Mouse (Mus musculus) embryonic facial prominence, embryonic 13.5 days (tissue): Measurements from ENCODE around the gene Mcpt8. TPM values are rescaled to one million over a fixed set of nuclear protein-coding genes. Genes with fewer than 3 reads are reported as not detected.
"Not testable (repeated sequence)": the region's sequence is repeated elsewhere in the genome, so short reads cannot be mapped to it uniquely, and the experiment has no call there.

Experiments
- ATAC-seq: fragments of 200-750 bp; cut with Nextera tagmentation; 2 replicates; pipeline ENCODE4 v1.8.0; 2017; ENCODE audit warnings: low read depth; ENCODE audit not compliant: insufficient number of reproducible peaks, insufficient read depth, low FRiP score, low TSS enrichment
- H3K27ac ChIP-seq: fragments of 300-500 bp; sonication (generic); 2 replicates; pipeline ENCODE4 v1.5.1; 2015; ENCODE audit warnings: moderate library complexity, mild to moderate bottlenecking, inconsistent platforms
- H3K27me3 ChIP-seq: fragments of 300-500 bp; sonication (generic); 2 replicates; pipeline ENCODE4 v1.6.1; 2015; ENCODE audit warnings: mild to moderate bottlenecking, inconsistent platforms
- H3K36me3 ChIP-seq: fragments of 300-500 bp; sonication (generic); 2 replicates; pipeline ENCODE4 v1.6.1; 2015; ENCODE audit warnings: mild to moderate bottlenecking, inconsistent platforms
- H3K4me1 ChIP-seq: fragments of 300-500 bp; sonication (generic); 2 replicates; pipeline ENCODE4 v1.6.1; 2015; ENCODE audit warnings: inconsistent platforms
- H3K4me2 ChIP-seq: fragments of 300-500 bp; sonication (generic); 2 replicates; pipeline ENCODE4 v1.6.1; 2015; ENCODE audit warnings: moderate library complexity, mild to moderate bottlenecking, inconsistent platforms
- H3K4me3 ChIP-seq: fragments of 300-500 bp; sonication (generic); 2 replicates; pipeline ENCODE4 v1.5.1; 2015; ENCODE audit warnings: mild to moderate bottlenecking, inconsistent platforms
- H3K9ac ChIP-seq: fragments of 300-500 bp; sonication (generic); 2 replicates; pipeline ENCODE4 v1.6.1; 2015; ENCODE audit warnings: mild to moderate bottlenecking, inconsistent platforms
- H3K9me3 ChIP-seq: fragments of 300-500 bp; sonication (generic); 2 replicates; pipeline ENCODE4 v1.6.1; 2016; ENCODE audit warnings: inconsistent platforms
- WGBS: fragments of 180-500 bp; shearing (Covaris S2); methylation state at CpG from one replicate; pipeline ENCODE4 v1.1.7; 2015; ENCODE audit warnings: mixed read lengths; 5-methylcytosine and 5-hydroxymethylcytosine counted together
- polyA plus RNA-seq: library from polyadenylated mRNA; unstranded; fragments of >200 nt; fragmentation: Nextera tagmentation; extraction: Ambion mirVana; gene quantifications from 2 replicates; pipeline ENCODE4 v1.2.1, GENCODE M21; 2015

Mcpt8 gene
- 0.44 and 0.48 TPM in 2 replicates for polyA plus RNA-seq

- H3K4me1 ChIP-seq, result no peaks in the 10 kb centered on the region
- WGBS, result 93% methylated on average over 2 of the region's 2 CpGs
- no peak for ATAC-seq
These were observed at the start of gene Mcpt8 for GRCm38 (mm10) chr14:56085167-56085566. TSS of gene Mcpt8 (minus strand) at chr14:56085273.

GRCm38 (mm10) chr14:56133675-56134074 is 48.6 kb upstream of the Mcpt8 start:
- not testable (repeated sequence) for ATAC-seq, H3K4me1 ChIP-seq, H3K27ac ChIP-seq, H3K9me3 ChIP-seq, H3K36me3 ChIP-seq, H3K4me3 ChIP-seq, H3K9ac ChIP-seq, H3K4me2 ChIP-seq, H3K27me3 ChIP-seq
- WGBS, result 89% methylated on average over 1 of the region's 1 CpGs

More at GRCm38 (mm10) chr14:56085167-56085566, at the start of gene Mcpt8:
- Histone ChIP-seq H3K27ac (no peak within 1 kb of the TSS), H3K4me3 (no peak within 1 kb of the TSS), H3K27me3 (no peaks in the 10 kb centered on the region), H3K4me2 (no peak within 1 kb of the TSS), H3K36me3 (no peaks in the 10 kb centered on the region), H3K9ac (no peak within 1 kb of the TSS), H3K9me3 (no peaks in the 10 kb centered on the region)

- not testable (repeated sequence) for H3K4me1 ChIP-seq, H3K9me3 ChIP-seq, H3K36me3 ChIP-seq, H3K27ac ChIP-seq, H3K27me3 ChIP-seq, H3K4me3 ChIP-seq, H3K4me2 ChIP-seq, H3K9ac ChIP-seq, ATAC-seq
- 76% methylated on average over 2 of the region's 2 CpGs for WGBS
These were observed 47.4 kb upstream of the Mcpt8 start, which contains the start of gene Gzmd for GRCm38 (mm10) chr14:56132508-56132907. TSS of gene Gzmd (minus strand) at chr14:56132608.

- no peaks in the 10 kb centered on the region for H3K27me3 ChIP-seq
- H3K9ac ChIP-seq, result no peak overlapping the region
- no peak overlapping the region for H3K27ac ChIP-seq
- H3K4me1 ChIP-seq, result no peaks in the 10 kb centered on the region
- H3K4me2 ChIP-seq, result no peak overlapping the region
- 43% methylated on average over 3 of the region's 3 CpGs for WGBS
- no peak for ATAC-seq
- H3K4me3 ChIP-seq, result no peak overlapping the region
- no peaks in the 10 kb centered on the region for H3K36me3 ChIP-seq
- no peaks in the 10 kb centered on the region for H3K9me3 ChIP-seq
These were observed 43.3 kb upstream of the Mcpt8 start for GRCm38 (mm10) chr14:56128341-56128740.

- no peak overlapping the region for H3K4me3 ChIP-seq
- H3K9ac ChIP-seq, result no peak overlapping the region
- H3K4me2 ChIP-seq, result no peak overlapping the region
- no peaks in the 10 kb centered on the region for H3K27me3 ChIP-seq
- no peaks in the 10 kb centered on the region for H3K9me3 ChIP-seq
- H3K36me3 ChIP-seq, result no peaks in the 10 kb centered on the region
- 78% methylated on average over 3 of the region's 3 CpGs for WGBS
- no peak overlapping the region for H3K27ac ChIP-seq
- no peaks in the 10 kb centered on the region for H3K4me1 ChIP-seq
- no peak for ATAC-seq
These were observed 38.4 kb upstream of the Mcpt8 start for GRCm38 (mm10) chr14:56123516-56123915.

- Histone ChIP-seq H3K4me3 (no peak within 1 kb of the TSS), H3K9ac (no peak within 1 kb of the TSS), H3K4me2 (no peak within 1 kb of the TSS), H3K27me3 (no peaks in the 10 kb centered on the region), H3K9me3 (no peaks in the 10 kb centered on the region), H3K27ac (no peak within 1 kb of the TSS), H3K4me1 (no peaks in the 10 kb centered on the region), H3K36me3 (no peaks in the 10 kb centered on the region)
- no peak for ATAC-seq
These were observed 35.5 kb upstream of the Mcpt8 start, which contains the start of gene Gzme for GRCm38 (mm10) chr14:56120525-56120924. TSS of gene Gzme (minus strand) at chr14:56120625.

- WGBS, result 91% methylated on average over 33 of the region's 33 CpGs
- not testable (repeated sequence) for H3K9me3 ChIP-seq, H3K9ac ChIP-seq, ATAC-seq, H3K36me3 ChIP-seq, H3K4me3 ChIP-seq, H3K4me2 ChIP-seq, H3K27ac ChIP-seq, H3K27me3 ChIP-seq, H3K4me1 ChIP-seq
These were observed 30.6 kb upstream of the Mcpt8 start for GRCm38 (mm10) chr14:56115531-56116310.

- Histone ChIP-seq H3K36me3 (no peaks in the 10 kb centered on the region), H3K27me3 (no peaks in the 10 kb centered on the region), H3K27ac (no peak overlapping the region), H3K9me3 (no peaks in the 10 kb centered on the region), H3K4me1 (no peaks in the 10 kb centered on the region), H3K4me2 (no peak overlapping the region), H3K4me3 (no peak overlapping the region), H3K9ac (no peak overlapping the region)
- WGBS, result 78% methylated on average over 13 of the region's 13 CpGs
- ATAC-seq, result no peak
These were observed 20.5 kb upstream of the Mcpt8 start for GRCm38 (mm10) chr14:56105447-56106180.

GRCm38 (mm10) chr14:56105016-56105415 is 19.9 kb upstream of the Mcpt8 start:
- 83% methylated on average over 5 of the region's 5 CpGs for WGBS
- no peak overlapping the region for H3K27ac ChIP-seq
- no peaks in the 10 kb centered on the region for H3K36me3 ChIP-seq
- H3K4me1 ChIP-seq, result no peaks in the 10 kb centered on the region
- H3K9me3 ChIP-seq, result no peaks in the 10 kb centered on the region
- H3K4me3 ChIP-seq, result no peak overlapping the region
- ATAC-seq, result no peak
- no peak overlapping the region for H3K4me2 ChIP-seq
- no peaks in the 10 kb centered on the region for H3K27me3 ChIP-seq
- no peak overlapping the region for H3K9ac ChIP-seq

GRCm38 (mm10) chr14:56103452-56103851 is 18.4 kb upstream of the Mcpt8 start:
- no peaks in the 10 kb centered on the region for H3K9me3 ChIP-seq
- no peaks in the 10 kb centered on the region for H3K27me3 ChIP-seq
- no peak overlapping the region for H3K27ac ChIP-seq
- ATAC-seq, result no peak
- no peak overlapping the region for H3K9ac ChIP-seq
- H3K4me3 ChIP-seq, result no peak overlapping the region
- H3K36me3 ChIP-seq, result no peaks in the 10 kb centered on the region
- H3K4me2 ChIP-seq, result no peak overlapping the region
- WGBS, result 58% methylated on average over 3 of the region's 3 CpGs
- no peaks in the 10 kb centered on the region for H3K4me1 ChIP-seq

GRCm38 (mm10) chr14:56102386-56102785 is 17.3 kb upstream of the Mcpt8 start, which contains the start of gene Ctsg:
TSS of gene Ctsg (minus strand) at chr14:56102574.
- Histone ChIP-seq H3K27ac (no peak within 1 kb of the TSS), H3K27me3 (no peaks in the 10 kb centered on the region), H3K9ac (no peak within 1 kb of the TSS), H3K4me3 (no peak within 1 kb of the TSS), H3K36me3 (no peaks in the 10 kb centered on the region), H3K4me1 (no peaks in the 10 kb centered on the region), H3K9me3 (no peaks in the 10 kb centered on the region), H3K4me2 (no peak within 1 kb of the TSS)
- WGBS, result 79% methylated on average over 10 of the region's 10 CpGs
- no peak for ATAC-seq

GRCm38 (mm10) chr14:56098940-56099339 is 13.9 kb upstream of the Mcpt8 start:
- H3K27me3 ChIP-seq, result no peaks in the 10 kb centered on the region
- H3K36me3 ChIP-seq, result no peaks in the 10 kb centered on the region
- H3K9ac ChIP-seq, result no peak overlapping the region
- no peak for ATAC-seq
- 79% methylated on average over 4 of the region's 4 CpGs for WGBS
- H3K9me3 ChIP-seq, result no peaks in the 10 kb centered on the region
- no peak overlapping the region for H3K27ac ChIP-seq
- H3K4me1 ChIP-seq, result no peaks in the 10 kb centered on the region
- no peak overlapping the region for H3K4me3 ChIP-seq
- H3K4me2 ChIP-seq, result no peak overlapping the region
